Mouse (Mus musculus) spleen, adult 2 months (tissue): ENCODE data around the gene Patj. TPM values are rescaled to one million over a fixed set of nuclear protein-coding genes. Genes with fewer than 3 reads are reported as not detected.

Experiments
- DNase-seq, 2 experiments: peaks; one replicate each; pipeline versions ENCODE4 v3.0.0 to v3.0.0-alpha.2; 2012 to 2021; ENCODE audit warnings: low spot score in 2 of 2, low read depth in 1 of 2
- H3K27ac ChIP-seq: fragments of 200-500 bp; 2 replicates; pipeline ENCODE4 v1.5.1; 2012; ENCODE audit warnings: low read length, inconsistent platforms; ENCODE audit not compliant: insufficient read depth
- H3K27me3 ChIP-seq: fragments of 200-500 bp; 2 replicates; pipeline ENCODE4 v1.6.1; 2012; ENCODE audit warnings: mild to moderate bottlenecking, moderate library complexity, low read length, inconsistent platforms; ENCODE audit not compliant: control insufficient read depth, insufficient read depth
- H3K36me3 ChIP-seq: fragments of 200-500 bp; 2 replicates; pipeline ENCODE4 v1.6.1; 2012; ENCODE audit warnings: mild to moderate bottlenecking, low read length, inconsistent platforms; ENCODE audit not compliant: control insufficient read depth, insufficient read depth
- H3K4me1 ChIP-seq: fragments of 200-500 bp; 2 replicates; pipeline ENCODE4 v1.6.1; 2011; ENCODE audit warnings: inconsistent platforms; ENCODE audit not compliant: control insufficient read depth, insufficient read depth, insufficient read length
- H3K4me3 ChIP-seq: fragments of 200-500 bp; 2 replicates; pipeline ENCODE4 v1.5.1; 2011; ENCODE audit warnings: mild to moderate bottlenecking, inconsistent platforms; ENCODE audit not compliant: insufficient read depth, insufficient read length; ENCODE audit errors: extremely low read depth
- CTCF ChIP-seq: fragments of 200-500 bp; IDR thresholded peaks from 2 replicates; pipeline ENCODE4 v1.5.1; 2011; ENCODE audit warnings: mild to moderate bottlenecking, inconsistent platforms; ENCODE audit not compliant: insufficient read depth, insufficient read length, insufficient replicate concordance; ENCODE audit errors: extremely low read depth
- POLR2A ChIP-seq: fragments of 200-500 bp; IDR thresholded peaks from 2 replicates; pipeline ENCODE4 v1.6.1; 2011; ENCODE audit warnings: low read depth, low read length, inconsistent platforms
- WGBS: fragments of 180-500 bp; shearing (Covaris S2); methylation state at CpG from one replicate; pipeline ENCODE4 v1.1.7; 2018; 5-methylcytosine and 5-hydroxymethylcytosine counted together
- polyA plus RNA-seq: library from polyadenylated mRNA; depleted of rRNA; stranded (reverse); fragments of >200 nt; gene quantifications from 2 replicates; pipeline ENCODE4 v1.2.3, GENCODE M21; 2012

Gene Patj
- polyA plus RNA-seq, 1 experiment = 4.9 TPM

- no peak for DNase-seq
- H3K27ac ChIP-seq = no peak overlapping the region
- H3K27me3 ChIP-seq = no peaks in the 10 kb centered on the region
- H3K4me3 ChIP-seq = no peak overlapping the region
- WGBS = 94% methylated on average over 8 of the region's 8 CpGs
- TF ChIP-seq CTCF (no peak), POLR2A (no peak)
- H3K4me1 ChIP-seq = no peaks in the 10 kb centered on the region
- no peaks in the 10 kb centered on the region for H3K36me3 ChIP-seq
Measured at GRCm38 (mm10) chr4:98455910-98456309, 60.3 kb downstream of the Patj start.

GRCm38 (mm10) chr4:98461804-98462341 lies 66.3 kb downstream of the Patj start:
- Histone ChIP-seq H3K4me1 (no peaks in the 10 kb centered on the region), H3K36me3 (no peaks in the 10 kb centered on the region; the same call in 1 of the 2 replicates), H3K27ac (no peak overlapping the region), H3K4me3 (no peak overlapping the region), H3K27me3 (no peaks in the 10 kb centered on the region)
- no peak for TF ChIP-seq POLR2A
- TF ChIP-seq CTCF = no peak
- 92% methylated on average over 2 of the region's 2 CpGs for WGBS
- no peak for DNase-seq

GRCm38 (mm10) chr4:98465476-98465875 lies 69.9 kb downstream of the Patj start:
- Histone ChIP-seq H3K36me3 (peaks cover 1% of the 10 kb centered on the region; the same call in 1 of the 2 replicates), H3K4me3 (no peak overlapping the region), H3K27me3 (no peaks in the 10 kb centered on the region), H3K27ac (no peak overlapping the region), H3K4me1 (no peaks in the 10 kb centered on the region)
- TF ChIP-seq POLR2A = no peak
- TF ChIP-seq CTCF = no peak
- 53% methylated on average over 1 of the region's 1 CpGs for WGBS
- DNase-seq = no peak

- no peak for DNase-seq
- Histone ChIP-seq H3K27me3 (no peaks in the 10 kb centered on the region), H3K4me3 (no peak overlapping the region), H3K27ac (no peak overlapping the region), H3K4me1 (no peaks in the 10 kb centered on the region), H3K36me3 (peaks cover 1% of the 10 kb centered on the region; the same call in 1 of the 2 replicates)
- no peak for TF ChIP-seq CTCF
- no peak for TF ChIP-seq POLR2A
- WGBS = 89% methylated on average over 2 of the region's 2 CpGs
Measured at GRCm38 (mm10) chr4:98465886-98466285, 70.3 kb downstream of the Patj start.

DNA sequence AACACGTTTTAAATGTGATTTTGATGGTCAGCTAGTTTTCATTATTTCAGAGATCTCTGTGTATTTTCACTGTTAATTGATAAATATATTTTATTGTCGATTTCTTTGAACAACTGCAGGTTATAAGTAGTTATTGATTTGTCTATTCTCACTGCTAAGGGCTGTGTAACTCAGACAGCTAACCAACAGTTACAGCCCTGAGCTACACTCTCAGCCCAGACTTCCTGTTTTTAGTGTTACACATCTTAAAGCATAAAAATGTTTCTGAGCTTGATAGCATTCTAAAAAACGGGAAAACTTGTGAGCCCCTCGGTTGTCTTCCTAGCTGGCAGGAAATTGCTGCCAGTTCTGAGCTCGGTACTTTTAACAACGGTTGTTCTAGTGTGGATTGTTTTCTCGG lies 75.8 kb downstream of the Patj start:
- Histone ChIP-seq H3K4me1 (no peaks in the 10 kb centered on the region), H3K27me3 (no peaks in the 10 kb centered on the region), H3K36me3 (0 out of 2 replicates have a peak, but pooled peaks cover 1% of the 10 kb centered on the region), H3K27ac (no peak overlapping the region), H3K4me3 (no peak overlapping the region)
- 23% methylated on average over 7 of the region's 7 CpGs for WGBS
- DNase-seq = no peak
- no peak for TF ChIP-seq POLR2A
- no peak for TF ChIP-seq CTCF

- 75% methylated on average over 3 of the region's 3 CpGs for WGBS
- no peak for TF ChIP-seq POLR2A
- no peak for TF ChIP-seq CTCF
- Histone ChIP-seq H3K27me3 (no peaks in the 10 kb centered on the region), H3K36me3 (no peaks in the 10 kb centered on the region), H3K4me3 (no peak overlapping the region), H3K4me1 (no peaks in the 10 kb centered on the region), H3K27ac (no peak overlapping the region)
- no peak for DNase-seq
Measured at GRCm38 (mm10) chr4:98473491-98473890, 77.9 kb downstream of the Patj start.

DNA sequence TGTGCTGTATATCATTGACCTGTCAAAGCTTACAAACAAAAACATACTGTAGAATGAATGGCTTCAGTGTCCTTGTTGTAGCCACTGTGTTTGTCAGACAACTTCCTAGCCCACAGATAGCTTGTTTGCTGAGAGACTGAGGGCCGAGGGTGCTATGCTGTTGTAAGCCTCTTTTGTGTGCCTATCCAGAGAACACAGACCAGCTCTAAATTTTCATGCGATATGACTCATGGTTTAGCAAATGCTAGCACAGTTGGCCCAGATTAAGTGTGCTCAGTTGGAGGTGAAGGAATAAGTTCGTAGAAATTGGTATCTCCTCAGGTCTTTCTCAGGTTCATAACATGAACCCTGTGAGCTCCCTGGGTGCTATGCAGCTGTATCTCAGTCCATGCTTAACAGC lies 82.4 kb downstream of the Patj start:
- Histone ChIP-seq H3K4me1 (no peaks in the 10 kb centered on the region), H3K27me3 (no peaks in the 10 kb centered on the region), H3K27ac (no peak overlapping the region), H3K36me3 (no peaks in the 10 kb centered on the region), H3K4me3 (no peak overlapping the region)
- TF ChIP-seq POLR2A (no peak), CTCF (no peak)
- no peak for DNase-seq
- WGBS = 92% methylated on average over 3 of the region's 3 CpGs
